Mouse (Mus musculus): Measurements from ENCODE around the gene Vax2. TPM values are rescaled to one million over a fixed set of nuclear protein-coding genes. Genes with fewer than 3 reads are reported as not detected.

The Vax2 gene
- polyA plus RNA-seq, 1 experiment from 2014 or later, result not detected

GRCm38 (mm10) chr6:83696684-83697083, 14.4 kb upstream of the Vax2 start:
- Histone ChIP-seq H3K4me1 (replicated peaks; ENCODE audit: control insufficient read depth, insufficient read depth, low read length) (no peaks in the 10 kb centered on the region), H3K4me2 (ENCODE audit: low read depth, low read length) (no peak overlapping the region), H3K9me3 (ENCODE audit: control insufficient read depth, low read length) (no peaks in the 10 kb centered on the region), H3K4me3 (ENCODE audit: low read length) (no peak overlapping the region), H3K36me3 (ENCODE audit: control insufficient read depth, insufficient read depth, low read length) (no peaks in the 10 kb centered on the region), H3K9ac (ENCODE audit: low read length) (no peak overlapping the region), H3K27me3 (ENCODE audit: control insufficient read depth, insufficient read depth, low read depth, low read length) (peaks cover 93% of the 10 kb centered on the region), H3K27ac (ENCODE audit: low read length) (no peak overlapping the region)
- WGBS, result 2% methylated on average over 7 of the region's 7 CpGs
- no peak for ATAC-seq (ENCODE audit: low read depth)

- H3K4me1 ChIP-seq (replicated peaks; ENCODE audit: control insufficient read depth, insufficient read depth, low read length), result peaks cover 4% of the 10 kb centered on the region; the same call in 1 of the 2 replicates
- no peak overlapping the region for H3K4me2 ChIP-seq (ENCODE audit: low read depth, low read length)
- H3K27ac ChIP-seq (ENCODE audit: low read length), result no peak overlapping the region
- WGBS, result 3% methylated on average over 8 of the region's 8 CpGs
- no peak overlapping the region for H3K9ac ChIP-seq (ENCODE audit: low read length)
- no peak overlapping the region for H3K4me3 ChIP-seq (ENCODE audit: low read length)
- H3K9me3 ChIP-seq (ENCODE audit: control insufficient read depth, low read length), result no peaks in the 10 kb centered on the region
- no peaks in the 10 kb centered on the region for H3K36me3 ChIP-seq (ENCODE audit: control insufficient read depth, insufficient read depth, low read length)
- H3K27me3 ChIP-seq (ENCODE audit: control insufficient read depth, insufficient read depth, low read depth, low read length), result peaks cover 92% of the 10 kb centered on the region
- ATAC-seq (ENCODE audit: low read depth), result no peak
These were observed 13.1 kb upstream of the Vax2 start for GRCm38 (mm10) chr6:83697932-83698331.

GRCm38 (mm10) chr6:83699971-83700370, 11.1 kb upstream of the Vax2 start:
- H3K27ac ChIP-seq (ENCODE audit: low read length), result no peak overlapping the region
- H3K9ac ChIP-seq (ENCODE audit: low read length), result no peak overlapping the region
- ATAC-seq (ENCODE audit: low read depth), result no peak
- WGBS, result 5% methylated on average over 5 of the region's 5 CpGs
- H3K4me3 ChIP-seq (ENCODE audit: low read length), result no peak overlapping the region
- peaks cover 4% of the 10 kb centered on the region; the same call in 1 of the 2 replicates for H3K4me1 ChIP-seq (replicated peaks; ENCODE audit: control insufficient read depth, insufficient read depth, low read length)
- H3K4me2 ChIP-seq (ENCODE audit: low read depth, low read length), result no peak overlapping the region
- no peaks in the 10 kb centered on the region for H3K9me3 ChIP-seq (ENCODE audit: control insufficient read depth, low read length)
- peaks cover 92% of the 10 kb centered on the region for H3K27me3 ChIP-seq (ENCODE audit: control insufficient read depth, insufficient read depth, low read depth, low read length)
- H3K36me3 ChIP-seq (ENCODE audit: control insufficient read depth, insufficient read depth, low read length), result no peaks in the 10 kb centered on the region

GRCm38 (mm10) chr6:83701001-83701400, 10.1 kb upstream of the Vax2 start:
- Histone ChIP-seq H3K9me3 (ENCODE audit: control insufficient read depth, low read length) (no peaks in the 10 kb centered on the region), H3K4me2 (ENCODE audit: low read depth, low read length) (no peak overlapping the region), H3K27ac (ENCODE audit: low read length) (no peak overlapping the region), H3K36me3 (ENCODE audit: control insufficient read depth, insufficient read depth, low read length) (no peaks in the 10 kb centered on the region), H3K4me3 (ENCODE audit: low read length) (no peak overlapping the region), H3K4me1 (replicated peaks; ENCODE audit: control insufficient read depth, insufficient read depth, low read length) (peaks cover 4% of the 10 kb centered on the region; the same call in 1 of the 2 replicates), H3K27me3 (ENCODE audit: control insufficient read depth, insufficient read depth, low read depth, low read length) (peaks cover 92% of the 10 kb centered on the region), H3K9ac (ENCODE audit: low read length) (no peak overlapping the region)
- no peak for ATAC-seq (ENCODE audit: low read depth)
- WGBS, result under 1% methylated on average over 11 of the region's 11 CpGs

- Histone ChIP-seq H3K27ac (ENCODE audit: low read length) (no peak overlapping the region), H3K4me3 (ENCODE audit: low read length) (no peak overlapping the region), H3K4me2 (ENCODE audit: low read depth, low read length) (no peak overlapping the region), H3K9me3 (ENCODE audit: control insufficient read depth, low read length) (no peaks in the 10 kb centered on the region), H3K9ac (ENCODE audit: low read length) (no peak overlapping the region), H3K4me1 (replicated peaks; ENCODE audit: control insufficient read depth, insufficient read depth, low read length) (peaks cover 4% of the 10 kb centered on the region; the same call in 1 of the 2 replicates), H3K36me3 (ENCODE audit: control insufficient read depth, insufficient read depth, low read length) (no peaks in the 10 kb centered on the region), H3K27me3 (ENCODE audit: control insufficient read depth, insufficient read depth, low read depth, low read length) (peaks cover 92% of the 10 kb centered on the region)
- WGBS, result 2% methylated on average over 53 of the region's 53 CpGs
- peak; percentile 54; the same call in 1 of the 2 replicates for ATAC-seq (ENCODE audit: low read depth)
These were observed 8.7 kb upstream of the Vax2 start for GRCm38 (mm10) chr6:83702146-83702999.

- Histone ChIP-seq H3K9me3 (ENCODE audit: control insufficient read depth, low read length) (no peaks in the 10 kb centered on the region), H3K4me1 (replicated peaks; ENCODE audit: control insufficient read depth, insufficient read depth, low read length) (peaks cover 4% of the 10 kb centered on the region; the same call in 1 of the 2 replicates), H3K27ac (ENCODE audit: low read length) (no peak overlapping the region), H3K4me2 (ENCODE audit: low read depth, low read length) (no peak overlapping the region), H3K27me3 (ENCODE audit: control insufficient read depth, insufficient read depth, low read depth, low read length) (peaks cover 92% of the 10 kb centered on the region), H3K36me3 (ENCODE audit: control insufficient read depth, insufficient read depth, low read length) (no peaks in the 10 kb centered on the region), H3K4me3 (ENCODE audit: low read length) (no peak overlapping the region), H3K9ac (ENCODE audit: low read length) (no peak overlapping the region)
- WGBS, result 1% methylated on average over 27 of the region's 27 CpGs
- no peak for ATAC-seq (ENCODE audit: low read depth)
These were observed 7.9 kb upstream of the Vax2 start for GRCm38 (mm10) chr6:83703000-83703721.

GRCm38 (mm10) chr6:83703722-83704078, 7.4 kb upstream of the Vax2 start:
- WGBS, result 2% methylated on average over 10 of the region's 10 CpGs

GRCm38 (mm10) chr6:83704294-83704693, 6.8 kb upstream of the Vax2 start:
- 3% methylated on average over 1 of the region's 1 CpGs for WGBS
- Histone ChIP-seq H3K27ac (ENCODE audit: low read length) (no peak overlapping the region), H3K4me2 (ENCODE audit: low read depth, low read length) (no peak overlapping the region), H3K27me3 (ENCODE audit: control insufficient read depth, insufficient read depth, low read depth, low read length) (peaks cover 92% of the 10 kb centered on the region), H3K36me3 (ENCODE audit: control insufficient read depth, insufficient read depth, low read length) (no peaks in the 10 kb centered on the region), H3K4me1 (replicated peaks; ENCODE audit: control insufficient read depth, insufficient read depth, low read length) (peaks cover 4% of the 10 kb centered on the region; the same call in 1 of the 2 replicates), H3K9me3 (ENCODE audit: control insufficient read depth, low read length) (no peaks in the 10 kb centered on the region), H3K4me3 (ENCODE audit: low read length) (no peak overlapping the region), H3K9ac (ENCODE audit: low read length) (no peak overlapping the region)
- ATAC-seq (ENCODE audit: low read depth), result no peak

More at GRCm38 (mm10) chr6:83703722-83704078, 7.4 kb upstream of the Vax2 start:
- no peaks in the 10 kb centered on the region for H3K36me3 ChIP-seq (ENCODE audit: control insufficient read depth, insufficient read depth, low read length)
- ATAC-seq (ENCODE audit: low read depth), result no peak
- peaks cover 92% of the 10 kb centered on the region for H3K27me3 ChIP-seq (ENCODE audit: control insufficient read depth, insufficient read depth, low read depth, low read length)
- no peak overlapping the region for H3K9ac ChIP-seq (ENCODE audit: low read length)
- H3K4me3 ChIP-seq (ENCODE audit: low read length), result no peak overlapping the region
- peaks cover 4% of the 10 kb centered on the region; the same call in 1 of the 2 replicates for H3K4me1 ChIP-seq (replicated peaks; ENCODE audit: control insufficient read depth, insufficient read depth, low read length)
- H3K27ac ChIP-seq (ENCODE audit: low read length), result no peak overlapping the region
- no peaks in the 10 kb centered on the region for H3K9me3 ChIP-seq (ENCODE audit: control insufficient read depth, low read length)
- H3K4me2 ChIP-seq (ENCODE audit: low read depth, low read length), result no peak overlapping the region

- no peak overlapping the region for H3K27ac ChIP-seq (ENCODE audit: low read length)
- peaks cover 4% of the 10 kb centered on the region; the same call in 1 of the 2 replicates for H3K4me1 ChIP-seq (replicated peaks; ENCODE audit: control insufficient read depth, insufficient read depth, low read length)
- H3K27me3 ChIP-seq (ENCODE audit: control insufficient read depth, insufficient read depth, low read depth, low read length), result peaks cover 92% of the 10 kb centered on the region
- no peaks in the 10 kb centered on the region for H3K36me3 ChIP-seq (ENCODE audit: control insufficient read depth, insufficient read depth, low read length)
- H3K9ac ChIP-seq (ENCODE audit: low read length), result no peak overlapping the region
- ATAC-seq (ENCODE audit: low read depth), result no peak
- 23% methylated on average over 5 of the region's 5 CpGs for WGBS
- H3K9me3 ChIP-seq (ENCODE audit: control insufficient read depth, low read length), result no peaks in the 10 kb centered on the region
- no peak overlapping the region for H3K4me3 ChIP-seq (ENCODE audit: low read length)
- no peak overlapping the region for H3K4me2 ChIP-seq (ENCODE audit: low read depth, low read length)
These were observed 6.4 kb upstream of the Vax2 start for GRCm38 (mm10) chr6:83704701-83705100.
